Mouse (Mus musculus) gonadal fat pad, adult 2 months (tissue): ENCODE data around the gene Gm38393. TPM values are rescaled to one million over a fixed set of nuclear protein-coding genes. Genes with fewer than 3 reads are reported as not detected.

Source experiments
- DNase-seq: peaks from one replicate; pipeline ENCODE4 v3.0.0-alpha.2; 2012; ENCODE audit warnings: low read depth
- polyA plus RNA-seq: library from polyadenylated mRNA; depleted of rRNA; stranded (reverse); fragments of >200 nt; gene quantifications from 2 replicates; pipeline ENCODE4 v1.2.3, GENCODE M21; 2012; rRNA removed

Gm38393 gene
- polyA plus RNA-seq, result 0.45 and 0.46 TPM in 2 replicates

DNA sequence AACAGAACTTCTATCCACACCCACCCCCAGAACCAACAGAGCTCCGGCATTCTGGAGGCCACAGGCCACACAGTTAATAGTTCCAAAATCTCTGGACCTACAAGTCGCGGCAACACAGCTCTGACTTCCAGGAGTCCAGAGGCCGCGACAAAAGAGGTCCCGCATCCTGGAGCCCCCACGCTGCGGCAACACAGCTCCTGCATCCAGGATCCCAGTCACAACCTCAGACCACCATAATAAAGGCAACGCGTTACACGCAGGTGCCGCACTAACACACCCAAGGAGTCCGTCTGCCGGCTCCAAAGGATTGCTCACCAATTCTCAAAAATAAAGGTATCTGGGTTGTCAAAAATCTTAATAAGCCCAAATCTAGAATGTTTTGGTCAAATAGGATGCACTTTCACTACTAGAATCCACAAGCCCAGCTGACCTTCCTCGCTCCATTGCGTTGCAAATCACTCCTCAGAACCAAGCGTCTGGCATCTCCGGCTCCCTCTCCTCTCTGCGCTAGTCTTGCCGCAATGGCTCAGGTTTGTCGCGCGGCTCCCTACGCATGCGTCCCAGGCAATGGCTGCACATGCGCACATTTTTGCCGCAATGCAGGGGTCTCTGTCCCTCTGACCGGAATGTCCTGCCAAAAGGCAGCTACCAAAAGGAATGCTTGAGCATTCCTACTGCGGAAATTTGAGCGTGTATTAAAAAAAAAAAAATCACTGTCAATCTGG, at the start of gene Gm38393, which contains the start of gene Snurf:
Gm38393 (minus strand) TSS at position 459 of the 725 bp plus-strand sequence.
Snurf (minus strand) TSS at position 444 of the 725 bp plus-strand sequence.
- no peak for DNase-seq

DNA sequence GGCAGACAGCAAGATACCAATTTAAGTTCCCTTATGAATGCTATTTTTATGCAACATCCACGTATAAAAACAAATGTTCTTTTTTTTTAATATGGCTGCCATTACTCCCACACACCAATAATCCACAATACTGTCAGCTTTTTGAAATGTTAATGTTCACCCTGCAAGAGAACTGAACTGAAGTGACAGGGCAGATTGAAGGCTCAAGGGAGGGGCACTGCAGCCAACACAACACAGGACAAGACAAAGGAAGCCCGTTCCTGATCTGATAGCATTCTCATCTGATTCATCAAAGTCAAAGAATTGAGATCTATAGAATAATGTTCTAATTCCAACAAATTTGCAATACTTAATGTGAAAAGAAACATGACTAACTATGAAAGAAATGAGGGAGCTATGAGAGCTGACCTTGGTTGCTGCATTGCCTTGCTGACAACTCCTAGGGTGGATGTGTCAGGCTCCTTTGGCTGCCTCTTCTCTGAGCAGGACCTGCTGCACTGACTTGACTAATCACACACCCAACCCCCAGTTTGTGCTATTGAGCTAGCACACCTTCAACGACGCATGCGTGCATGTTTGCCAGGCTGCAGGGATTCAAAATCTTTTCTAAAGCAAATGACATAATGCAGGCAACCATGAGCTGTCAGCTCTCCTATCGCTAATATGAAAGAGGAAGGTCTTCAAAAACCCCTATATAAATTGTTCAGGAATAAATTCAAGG, 42.8 kb upstream of the Gm38393 start:
- DNase-seq, result no peak

DNA sequence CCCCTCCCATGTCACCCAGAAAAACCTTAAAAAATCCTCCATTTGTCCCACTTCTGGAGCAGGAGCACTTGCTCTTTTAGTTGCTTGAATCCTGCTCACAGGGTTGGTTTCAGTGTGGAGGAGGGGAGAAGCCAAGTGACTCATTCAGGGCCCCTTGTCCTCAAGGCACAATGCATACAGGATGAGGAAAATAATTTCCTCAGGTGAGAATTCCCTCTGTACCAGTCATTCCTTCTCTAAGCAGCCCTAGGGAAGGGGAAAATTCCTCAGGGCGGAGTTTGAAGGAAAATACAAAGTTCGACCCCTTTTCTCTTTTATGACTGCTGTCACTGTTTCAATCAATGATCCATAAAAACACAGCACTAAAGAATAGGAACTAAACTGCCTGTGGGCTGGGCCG, 8.3 kb upstream of the Gm38393 start:
- DNase-seq, result no peak

DNA sequence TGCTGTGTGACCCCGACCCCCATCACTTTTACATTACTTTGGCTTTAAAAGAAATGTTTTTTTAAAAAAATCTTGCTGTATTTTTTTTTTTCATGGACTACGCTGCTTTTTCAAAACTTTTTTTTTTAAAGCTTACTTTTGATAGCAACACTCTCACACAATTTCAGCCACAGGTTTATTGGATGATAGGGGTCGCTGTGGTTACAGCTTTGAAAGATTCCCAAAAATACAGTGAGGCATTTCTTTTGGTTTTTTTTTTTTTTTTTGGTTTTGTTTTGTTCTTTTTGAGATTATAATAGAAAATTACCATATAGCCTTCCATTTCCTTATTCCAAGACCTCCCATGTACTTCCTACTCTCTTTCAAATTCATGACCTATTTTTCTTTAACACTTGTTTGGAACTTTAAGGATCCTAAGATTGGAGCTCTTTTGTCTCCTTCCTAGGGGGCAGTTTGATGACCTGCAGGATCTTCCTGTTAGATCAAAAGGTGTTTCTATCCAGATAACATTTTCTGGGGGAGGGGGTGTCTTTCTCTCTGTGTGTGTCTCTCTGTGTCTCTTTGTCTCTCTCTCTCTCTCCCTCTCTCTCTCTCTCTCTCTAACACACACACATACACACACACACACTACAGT, 3.0 kb upstream of the Gm38393 start:
- DNase-seq, result no peak

DNA sequence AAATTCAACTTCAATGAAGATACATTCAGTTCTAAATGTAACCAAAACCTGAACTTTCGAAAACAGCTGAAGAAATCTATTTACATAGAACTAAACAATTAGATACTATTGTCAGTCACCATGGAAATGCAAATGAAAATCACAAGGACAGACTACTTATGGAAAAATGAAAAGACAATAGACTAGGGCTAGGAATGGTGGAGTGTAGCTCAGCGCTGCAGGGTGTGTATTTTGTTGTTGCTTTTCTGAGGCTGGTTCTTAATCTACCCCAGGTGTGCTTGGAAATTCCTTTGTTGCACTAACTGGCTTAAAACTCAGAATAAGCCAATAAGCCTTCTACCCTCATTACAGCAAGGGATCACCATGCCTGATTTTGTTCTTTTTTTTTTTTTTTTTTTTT, 1.4 kb upstream of the Gm38393 start:
- no peak for DNase-seq

DNA sequence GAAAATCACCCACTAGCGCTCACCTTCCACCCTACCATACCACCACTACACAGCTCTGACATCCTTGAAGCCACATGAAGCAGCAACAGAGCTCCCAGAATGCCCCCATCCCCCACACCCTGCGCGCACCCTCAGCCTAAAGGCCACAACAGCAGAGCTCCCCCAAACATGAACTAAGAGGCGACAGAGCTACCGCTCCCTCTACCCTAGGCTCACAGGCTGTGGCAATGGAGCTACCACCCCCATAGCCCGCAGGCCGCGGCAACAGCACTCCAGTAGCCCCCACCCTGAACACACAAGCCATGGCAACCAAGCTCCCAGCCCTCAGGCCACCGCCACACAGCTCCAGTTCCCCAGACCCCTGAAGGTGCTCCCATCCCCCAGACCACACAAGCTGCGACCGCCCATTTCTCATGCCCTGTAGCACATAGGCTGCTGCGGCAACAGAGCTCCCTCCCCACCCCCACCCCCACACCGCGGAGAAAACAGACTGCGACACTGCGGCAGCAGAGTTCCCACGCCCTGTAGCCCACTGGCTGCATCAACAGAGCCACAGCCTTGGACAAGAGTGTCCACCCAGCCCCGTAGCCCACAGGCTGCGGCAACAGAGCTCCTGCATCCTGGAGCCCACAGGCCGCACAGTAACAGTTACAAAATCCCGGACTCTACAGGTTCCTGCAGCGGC, 801 bp downstream of the Gm38393 start:
- DNase-seq, result no peak

DNA sequence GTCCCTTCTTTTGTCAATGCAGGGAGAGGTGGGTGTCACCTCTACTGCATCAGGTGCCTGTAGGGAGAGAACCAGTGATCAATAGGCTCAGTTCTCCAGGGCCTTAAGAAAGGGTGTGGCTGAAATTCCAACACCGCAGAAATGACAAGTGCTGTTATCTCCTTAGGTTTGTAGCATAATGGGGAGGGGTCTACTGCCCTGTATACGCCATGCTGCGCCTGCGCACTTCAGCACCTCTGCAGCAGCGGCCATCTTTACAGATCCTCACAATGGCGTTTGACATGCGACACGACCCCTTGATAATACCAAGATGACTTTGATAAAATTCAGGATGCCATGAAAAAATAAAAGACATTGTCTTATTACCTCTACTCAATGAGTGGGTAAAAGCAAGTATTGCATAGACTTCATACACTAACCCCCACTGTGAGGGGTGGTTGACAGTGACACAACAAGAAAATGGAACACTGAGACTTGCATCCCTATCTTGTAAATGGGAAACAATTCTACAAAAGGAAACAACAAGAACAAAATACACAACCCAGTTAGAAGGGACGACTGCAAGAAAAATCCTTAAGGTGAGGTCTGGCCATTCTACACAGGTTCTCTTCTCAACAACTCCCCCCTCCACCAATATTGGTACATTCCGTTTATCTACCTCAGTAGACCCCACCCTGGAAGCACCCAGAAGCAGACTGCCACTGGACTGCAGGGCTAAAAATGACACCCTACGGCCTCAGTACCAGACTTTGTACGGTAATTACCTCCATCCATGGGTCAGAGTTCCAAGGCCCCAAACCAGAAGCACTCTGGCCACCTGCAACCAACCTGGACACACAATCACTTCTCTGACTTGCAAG, 1.6 kb downstream of the Gm38393 start:
- no peak for DNase-seq

DNA sequence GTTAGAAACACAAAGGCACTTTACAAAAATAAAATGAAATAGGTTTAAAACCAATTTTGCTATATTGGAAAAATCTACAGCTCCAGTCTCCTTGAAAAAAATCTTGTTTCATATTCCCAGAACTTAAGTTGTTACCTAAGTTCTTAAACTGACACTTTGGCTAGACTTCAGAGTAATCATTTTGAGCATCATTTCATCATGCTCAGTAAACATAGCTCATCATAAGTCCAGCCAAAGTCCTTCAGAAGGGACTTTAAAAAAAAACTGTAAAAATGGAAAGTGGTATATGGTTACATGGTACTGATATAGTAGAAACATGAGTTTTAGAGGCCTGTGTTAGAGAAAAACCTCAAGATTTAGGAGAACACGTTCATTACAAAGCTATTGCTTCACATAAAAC, 26.2 kb downstream of the Gm38393 start:
- DNase-seq, result no peak

Other genes with a start within 250 kb of the Gm38393 start
- not detected in 2 replicates for gene Snurf, start within 50 bp of the Gm38393 start, polyA plus RNA-seq
- gene Snrpn, start 135.2 kb upstream of the Gm38393 start, polyA plus RNA-seq, result 20.0 and 27.0 TPM in 2 replicates